Mouse (Mus musculus) stomach, embryonic 15.5 days (tissue): ENCODE data around the gene Pramef12. TPM values are rescaled to one million over a fixed set of nuclear protein-coding genes. Genes with fewer than 3 reads are reported as not detected.
"Not testable (repeated sequence)": the region's sequence is repeated elsewhere in the genome, so short reads cannot be mapped to it uniquely, and the experiment has no call there.

Source experiments
- ATAC-seq: fragments of 200-750 bp; cut with Nextera tagmentation; 2 replicates; pipeline ENCODE4 v1.8.0; 2017; ENCODE audit warnings: low read depth, moderate number of reproducible peaks, moderate TSS enrichment; ENCODE audit not compliant: insufficient read depth, low FRiP score
- H3K27ac ChIP-seq: fragments of 300-500 bp; sonication (generic); 2 replicates; pipeline ENCODE4 v1.5.1; 2015; ENCODE audit warnings: mild to moderate bottlenecking, inconsistent platforms
- H3K27me3 ChIP-seq: fragments of 300-500 bp; sonication (generic); replicated peaks from 2 replicates; pipeline ENCODE4 v1.6.1; 2015; ENCODE audit warnings: inconsistent platforms
- H3K36me3 ChIP-seq: fragments of 300-500 bp; sonication (generic); 2 replicates; pipeline ENCODE4 v1.6.1; 2015; ENCODE audit warnings: inconsistent platforms
- H3K4me1 ChIP-seq: fragments of 300-500 bp; sonication (generic); 2 replicates; pipeline ENCODE4 v1.6.1; 2015; ENCODE audit warnings: inconsistent platforms
- H3K4me2 ChIP-seq: fragments of 300-500 bp; sonication (generic); 2 replicates; pipeline ENCODE4 v1.6.1; 2015; ENCODE audit warnings: mild to moderate bottlenecking, inconsistent platforms
- H3K4me3 ChIP-seq: fragments of 300-500 bp; sonication (generic); replicated peaks from 2 replicates; pipeline ENCODE4 v1.5.1; 2015; ENCODE audit warnings: inconsistent platforms
- H3K9ac ChIP-seq: fragments of 300-500 bp; sonication (generic); 2 replicates; pipeline ENCODE4 v1.6.1; 2015; ENCODE audit warnings: inconsistent platforms
- H3K9me3 ChIP-seq: fragments of 300-500 bp; sonication (generic); 2 replicates; pipeline ENCODE4 v1.6.1; 2016; ENCODE audit warnings: inconsistent platforms
- WGBS: fragments of 180-500 bp; shearing (Covaris S2); methylation state at CpG from one replicate; pipeline ENCODE4 v1.1.7; 2015; 5-methylcytosine and 5-hydroxymethylcytosine counted together
- polyA plus RNA-seq: library from polyadenylated mRNA; unstranded; fragments of >200 nt; fragmentation: Nextera tagmentation; extraction: Ambion mirVana; gene quantifications from 2 replicates; pipeline ENCODE4 v1.2.1, GENCODE M21; 2015

Gene Pramef12
- polyA plus RNA-seq, 1 experiment from 2014 or later = 0.09 TPM

DNA sequence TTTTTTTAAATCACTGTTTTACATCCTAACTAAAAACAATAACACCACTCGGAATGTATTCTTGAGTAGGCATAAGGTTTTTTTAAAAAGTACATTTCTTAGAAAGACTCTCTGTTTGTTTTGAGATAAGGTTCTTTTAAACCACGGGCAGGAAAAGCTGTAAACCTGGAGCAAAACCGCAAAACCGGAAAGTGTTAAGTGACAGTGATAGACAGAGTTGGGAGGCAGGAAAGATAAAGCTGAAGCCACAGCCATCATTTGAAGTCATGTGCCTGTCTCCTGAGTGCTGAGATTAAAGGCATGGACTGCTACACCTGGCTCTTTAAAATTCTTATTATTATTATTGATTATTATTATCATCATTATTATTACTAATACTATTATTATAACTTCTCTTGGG lies 5.6 kb downstream of the Pramef12 start:
- Histone ChIP-seq H3K27ac (no peak overlapping the region), H3K36me3 (no peaks in the 10 kb centered on the region), H3K4me3 (no peak overlapping the region), H3K9me3 (no peaks in the 10 kb centered on the region), H3K9ac (no peak overlapping the region), H3K27me3 (no peaks in the 10 kb centered on the region), H3K4me2 (no peak overlapping the region), H3K4me1 (no peaks in the 10 kb centered on the region; the same call in 1 of the 2 replicates)
- WGBS = 31% methylated on average over 4 of the region's 4 CpGs
- ATAC-seq = no peak

DNA sequence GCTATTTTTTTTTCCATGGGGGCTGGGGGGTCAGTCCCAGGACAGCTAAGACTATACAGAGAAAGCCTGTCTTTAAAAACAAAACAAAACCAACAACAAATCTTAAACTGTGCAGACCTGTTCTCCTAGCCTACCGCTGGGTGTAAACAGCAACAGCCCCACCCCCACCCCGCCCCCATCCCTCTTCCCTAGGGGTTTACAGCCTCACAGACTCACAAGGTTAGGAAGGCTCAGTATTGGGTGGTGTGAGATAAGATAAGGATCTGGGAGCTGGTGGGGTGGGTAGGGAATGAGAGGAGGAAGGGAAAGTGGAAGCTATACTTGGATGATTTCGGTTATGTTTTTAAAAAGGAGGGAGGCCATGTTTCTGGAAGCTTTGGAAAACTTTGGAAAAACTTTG lies 11.9 kb downstream of the Pramef12 start:
- no peaks in the 10 kb centered on the region for H3K27me3 ChIP-seq
- no peak overlapping the region for H3K4me2 ChIP-seq
- no peaks in the 10 kb centered on the region for H3K9me3 ChIP-seq
- ATAC-seq = no peak
- H3K36me3 ChIP-seq = no peaks in the 10 kb centered on the region
- H3K9ac ChIP-seq = no peak overlapping the region
- H3K4me1 ChIP-seq = no peaks in the 10 kb centered on the region
- H3K4me3 ChIP-seq = no peak overlapping the region
- 35% methylated on average over 3 of the region's 3 CpGs for whole genome bisulfite sequencing
- no peak overlapping the region for H3K27ac ChIP-seq

DNA sequence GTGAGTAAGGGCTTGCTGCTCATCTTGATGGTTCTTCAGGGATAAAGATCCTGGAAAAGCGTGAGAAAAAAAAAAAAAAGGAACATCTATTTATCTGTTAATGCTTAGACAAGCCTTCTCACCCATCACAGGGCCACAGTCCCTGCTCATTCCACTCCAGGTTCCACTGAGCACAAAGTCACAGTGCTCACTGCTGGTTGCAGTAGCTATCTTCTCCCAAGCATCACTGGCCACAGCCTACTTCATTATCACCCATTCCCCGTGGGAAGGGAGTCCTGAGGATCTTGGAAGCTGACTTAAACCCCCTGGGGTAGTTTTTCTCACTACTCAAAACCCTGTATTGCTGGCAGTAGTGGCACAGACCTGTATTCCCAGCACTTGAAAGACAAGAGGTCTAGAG lies 30.4 kb downstream of the Pramef12 start, which contains the start of gene Pramef20:
TSS of gene Pramef20 (minus strand) at position 23 of the 400 bp plus-strand sequence.
- Histone ChIP-seq H3K4me2 (no peak within 1 kb of the TSS), H3K27me3 (no peaks in the 10 kb centered on the region), H3K4me3 (no peak within 1 kb of the TSS), H3K36me3 (no peaks in the 10 kb centered on the region), H3K9me3 (no peaks in the 10 kb centered on the region), H3K9ac (no peak within 1 kb of the TSS), H3K27ac (no peak within 1 kb of the TSS), H3K4me1 (no peaks in the 10 kb centered on the region)
- WGBS = 44% methylated on average over 2 of the region's 2 CpGs
- no peak for ATAC-seq

DNA sequence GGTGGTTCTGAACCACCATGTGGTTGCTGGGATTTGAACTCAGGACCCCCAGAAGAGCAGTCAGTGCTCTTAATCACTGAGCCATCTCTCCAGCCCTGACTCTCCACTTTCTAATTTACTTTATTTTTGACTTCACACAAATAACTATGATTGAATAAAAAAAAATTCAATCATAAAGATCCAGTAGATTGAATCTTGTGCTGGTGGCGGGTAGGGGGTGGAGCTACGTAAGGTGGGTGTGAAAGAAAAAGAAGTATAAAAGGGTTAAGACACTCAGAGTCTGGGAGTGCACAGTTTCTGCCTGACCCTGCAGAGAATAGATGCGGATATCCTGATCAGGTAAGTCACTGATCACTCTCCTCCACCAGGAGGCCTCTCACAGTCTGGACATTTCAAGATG lies 50.6 kb downstream of the Pramef12 start, which contains the start of gene Gm13119:
TSS of gene Gm13119 (plus strand) at position 301 of the 400 bp plus-strand sequence.
- not testable (repeated sequence) for H3K4me1 ChIP-seq, H3K9me3 ChIP-seq, H3K27me3 ChIP-seq, ATAC-seq, H3K4me2 ChIP-seq, H3K27ac ChIP-seq, H3K9ac ChIP-seq, H3K36me3 ChIP-seq, H3K4me3 ChIP-seq
- WGBS = 84% methylated on average over 3 of the region's 3 CpGs

Other genes with a start within 250 kb of the Pramef12 start
- gene Oog3, start 245.8 kb downstream of the Pramef12 start, polyA plus RNA-seq = not detected in 2 replicates
- not detected in 2 replicates for gene Oog2, start 217.7 kb downstream of the Pramef12 start, polyA plus RNA-seq
- not detected in 2 replicates for gene C87977, start 195.1 kb downstream of the Pramef12 start, polyA plus RNA-seq
- not detected in 2 replicates for gene Pramel5, start 128.0 kb downstream of the Pramef12 start, polyA plus RNA-seq
- not detected in 2 replicates for gene Gm13128, start 78.2 kb downstream of the Pramef12 start, polyA plus RNA-seq
- gene Gm13119, start 50.5 kb downstream of the Pramef12 start, polyA plus RNA-seq = not detected in 2 replicates
- not detected in 2 replicates for gene Pramef20, start 30.5 kb downstream of the Pramef12 start, polyA plus RNA-seq
- not detected in 2 replicates for gene 1700012P22Rik, start 30.3 kb upstream of the Pramef12 start, polyA plus RNA-seq
- gene Gm9944, start 44.9 kb upstream of the Pramef12 start, polyA plus RNA-seq = not detected in 2 replicates
- not detected in 2 replicates for gene Aadacl3, start 55.3 kb upstream of the Pramef12 start, polyA plus RNA-seq
- gene 9430007A20Rik, start 111.4 kb upstream of the Pramef12 start, polyA plus RNA-seq = not detected in 2 replicates
- gene Gm13124, start 156.7 kb upstream of the Pramef12 start, polyA plus RNA-seq = not detected in 2 replicates
- gene Aadacl4, start 205.2 kb upstream of the Pramef12 start, polyA plus RNA-seq = not detected in 2 replicates